ENCODE assay signal across 10 mouse cellular contexts in the genomic region with DNA sequence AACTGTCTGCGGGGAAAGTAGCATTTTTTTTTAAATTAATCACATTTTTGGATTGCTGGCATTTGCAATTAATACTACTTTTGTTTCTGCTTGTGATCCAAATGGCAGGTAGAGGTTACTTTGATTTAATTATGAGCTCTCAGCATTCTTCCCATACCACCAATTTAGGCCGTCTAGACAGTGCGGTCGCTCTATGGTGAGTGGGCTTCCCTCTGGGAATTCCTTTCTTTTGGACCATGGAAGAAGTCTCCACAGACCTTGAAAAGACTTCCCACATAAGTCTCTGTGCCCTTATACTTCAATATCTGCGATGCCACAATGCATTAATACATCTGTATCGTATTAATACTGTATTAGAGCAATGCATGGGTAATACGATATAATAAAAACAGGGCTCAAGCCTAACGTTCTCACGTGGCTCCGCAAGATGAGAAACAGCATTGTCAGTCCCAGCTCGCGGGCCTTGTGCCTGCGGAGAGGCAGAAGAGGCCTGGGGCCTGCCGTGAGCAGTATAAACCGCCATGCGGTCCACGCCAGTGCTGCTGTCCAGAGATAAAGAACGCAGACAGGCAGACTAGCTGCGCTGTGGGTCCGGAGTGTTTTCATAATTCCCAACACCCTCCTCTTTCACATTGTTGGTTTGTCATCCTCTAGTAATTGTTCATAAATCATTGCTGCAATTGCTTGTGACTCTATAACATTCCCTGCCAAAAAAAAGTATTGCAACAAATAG.
DNase-seq lines count a peak whose midpoint lies in the region; ATAC-seq lines count a peak whose summit lies in the region.
"Had no signal": no experiment of that assay in that cellular context is flagged by ENCODE, and none has a peak within 500 bp of the region (broad histone marks: within the 10 kb centered on the region; RNA-seq: fewer than 3 reads in every experiment).

No protein-coding gene starts in this region.

- no peaks in the 10 kb centered on the region for H3K36me3 ChIP-seq in limb, embryonic 13.5 days

- peaks cover 29% of the 10 kb centered on the region for H3K4me1 ChIP-seq in limb, embryonic 13.5 days

- ATAC-seq in limb, embryonic 13.5 days (ENCODE audit: low FRiP score, low read depth) = peak; percentile 39; the same call in 1 of the 2 replicates
- no peak for ATAC-seq in CD4-positive, CD25-positive, alpha-beta regulatory T cell, adult 4 months
- ATAC-seq: forebrain, postnatal 0 days had no signal

- 39% methylated on average over 20 of the region's 20 CpGs for WGBS in limb, embryonic 13.5 days

- H3K4me3 ChIP-seq in limb, embryonic 13.5 days = no peak overlapping the region

- H3K4me2 ChIP-seq in limb, embryonic 13.5 days (replicated peaks) = peak overlapping the region; percentile 25; the same call in 1 of the 2 replicates

- H3K9me3 ChIP-seq in limb, embryonic 13.5 days = no peaks in the 10 kb centered on the region

- peak; percentile 7 to 36 for DNase-seq in urinary bladder, adult 18-20 months (ENCODE audit: low spot score in 2 of 2)
- no peak for DNase-seq in urinary bladder, postnatal 10 days (ENCODE audit: low spot score)
- peak; percentile 36 for DNase-seq in gonadal fat pad, adult 2 months (ENCODE audit: low read depth)
- DNase-seq in testis, postnatal 10 days (ENCODE audit: low spot score) = peak; percentile 53
- DNase-seq in retina, embryonic 14.5 days (ENCODE audit: low spot score) = no peak
- DNase-seq in layer of hippocampus, postnatal 25 days (ENCODE audit: extremely low spot score in 1 of 2, low spot score in 1 of 2) = no peak
- DNase-seq: forebrain, postnatal 0 days; left cerebral cortex, postnatal 4 days had no signal

- H3K27ac ChIP-seq in limb, embryonic 13.5 days = peak overlapping the region; percentile 81

- H3K27me3 ChIP-seq in limb, embryonic 13.5 days = no peaks in the 10 kb centered on the region

- H3K9ac ChIP-seq in limb, embryonic 13.5 days = no peak overlapping the region
- H3K9ac ChIP-seq: forebrain, postnatal 0 days had no signal

Comparison
In these comparisons a context has a peak if more than half of its experiments do, and no peak if none do; other contexts are left out.
1. DNase-seq: peak in urinary bladder, adult 18-20 months (2 of 2), gonadal fat pad, adult 2 months (single experiment) and testis, postnatal 10 days (single experiment); none in urinary bladder, postnatal 10 days (single experiment), retina, embryonic 14.5 days (single experiment) and layer of hippocampus, postnatal 25 days (0 of 2).